Mouse (Mus musculus) bone marrow macrophage, adult 2 months (primary cell): Measurements from ENCODE around the gene Slc5a4b.

Experiments
- CTCF ChIP-seq: IDR thresholded peaks from 2 replicates; pipeline ENCODE4 v1.5.1; 2012; ENCODE audit warnings: low read depth, mild to moderate bottlenecking, low read length, moderate library complexity
- POLR2A ChIP-seq: IDR thresholded peaks from 2 replicates; pipeline ENCODE4 v1.6.1; 2012; ENCODE audit warnings: mild to moderate bottlenecking, low read depth, low read length, borderline replicate concordance

GRCm38 (mm10) chr10:76021728-76022127 lies 89.0 kb downstream of the Slc5a4b start:
- TF ChIP-seq CTCF, result no peak
- no peak for TF ChIP-seq POLR2A
